Mouse (Mus musculus): Measurements from ENCODE around the gene Pqlc3.

GRCm38 (mm10) chr12:16941976-16942375, 58.2 kb downstream of the Pqlc3 start:
- TF ChIP-seq POLR2A (IDR thresholded peaks at IDR 0.05; ENCODE audit: insufficient read length, low read depth) (no peak), USF1 (IDR thresholded peaks at IDR 0.05; ENCODE audit: low read depth) (no peak), MAX (IDR thresholded peaks at IDR 0.05; ENCODE audit: low read depth) (no peak), TCF12 (IDR thresholded peaks at IDR 0.05; ENCODE audit: insufficient read depth, poor library complexity, severe bottlenecking) (no peak), POLR2AphosphoS2 (IDR thresholded peaks at IDR 0.05; ENCODE audit: insufficient read length, low read depth) (no peak), CEBPB (IDR thresholded peaks at IDR 0.05; ENCODE audit: insufficient read depth, poor library complexity, severe bottlenecking) (no peak), MYOD1 (IDR thresholded peaks at IDR 0.05; ENCODE audit: control insufficient read depth in 1 of 3, insufficient read length in 2 of 3, low read depth in 2 of 3) (no peak), SRF (IDR thresholded peaks at IDR 0.05; ENCODE audit: control insufficient read depth, insufficient read length, low read depth) (no peak), MYOG (IDR thresholded peaks at IDR 0.05; ENCODE audit: control insufficient read depth in 1 of 3, insufficient read depth in 1 of 3, insufficient read length in 2 of 3, low read depth in 2 of 3) (no peak), E2F4 (IDR thresholded peaks at IDR 0.05; ENCODE audit: insufficient read depth) (no peak)

All from myocyte (in vitro differentiated cells).